Mouse (Mus musculus) midbrain, embryonic 16.5 days (tissue): ENCODE results near the gene Ncoa4. TPM values are rescaled to one million over a fixed set of nuclear protein-coding genes. Genes with fewer than 3 reads are reported as not detected.
A peak's percentile ranks its signal among the peaks of the same experiment; 100 is the strongest.
"Not testable (repeated sequence)": the region's sequence is repeated elsewhere in the genome, so short reads cannot be mapped to it uniquely, and the experiment has no call there.

Experiments used
- ATAC-seq: fragments of 200-750 bp; cut with Nextera tagmentation; 2 replicates; pipeline ENCODE4 v1.8.0; 2017; ENCODE audit warnings: moderate TSS enrichment
- H3K27ac ChIP-seq: fragments of 300-500 bp; sonication (generic); 2 replicates; pipeline ENCODE4 v1.5.1; 2014; ENCODE audit warnings: mild to moderate bottlenecking, low read length, mixed read lengths
- H3K27me3 ChIP-seq: fragments of 300-500 bp; sonication (generic); 2 replicates; pipeline ENCODE4 v1.6.1; 2014; ENCODE audit warnings: low read depth, low read length, mixed read lengths; ENCODE audit not compliant: control insufficient read depth, insufficient read depth
- H3K36me3 ChIP-seq: fragments of 300-500 bp; sonication (generic); 2 replicates; pipeline ENCODE4 v1.6.1; 2014; ENCODE audit warnings: mild to moderate bottlenecking, low read length, moderate library complexity, mixed read lengths; ENCODE audit not compliant: control insufficient read depth, insufficient read depth
- H3K4me1 ChIP-seq: fragments of 300-500 bp; sonication (generic); 2 replicates; pipeline ENCODE4 v1.6.1; 2014; ENCODE audit warnings: mild to moderate bottlenecking, low read length, mixed read lengths; ENCODE audit not compliant: control insufficient read depth, insufficient read depth
- H3K4me2 ChIP-seq: fragments of 300-500 bp; sonication (generic); 2 replicates; pipeline ENCODE4 v1.6.1; 2014; ENCODE audit warnings: mild to moderate bottlenecking, low read length, mixed read lengths
- H3K4me3 ChIP-seq: fragments of 300-500 bp; sonication (generic); 2 replicates; pipeline ENCODE4 v1.5.1; 2014; ENCODE audit warnings: low read depth, mild to moderate bottlenecking, low read length, moderate library complexity, mixed read lengths
- H3K9ac ChIP-seq: fragments of 300-500 bp; sonication (generic); 2 replicates; pipeline ENCODE4 v1.6.1; 2014; ENCODE audit warnings: low read depth, low read length, mixed read lengths
- H3K9me3 ChIP-seq: fragments of 300-500 bp; sonication (generic); replicated peaks from 2 replicates; pipeline ENCODE4 v1.6.1; 2014; ENCODE audit warnings: mild to moderate bottlenecking, low read length, mixed read lengths; ENCODE audit not compliant: control insufficient read depth, poor library complexity, severe bottlenecking
- WGBS: fragments of 180-500 bp; shearing (Covaris S2); extraction: QIAGEN DNeasy Blood & Tissue Kit; methylation state at CpG from one replicate; pipeline ENCODE4 v1.1.7; 2014; 5-methylcytosine and 5-hydroxymethylcytosine counted together
- polyA plus RNA-seq: library from polyadenylated mRNA; unstranded; fragments of >200 nt; fragmentation: Nextera tagmentation; extraction: Ambion mirVana; gene quantifications from 2 replicates; pipeline ENCODE4 v1.2.1, GENCODE M21; 2015

The Ncoa4 gene
- polyA plus RNA-seq, 1 experiment from 2014 or later: 107 TPM

GRCm38 (mm10) chr14:32165278-32166061, 5.8 kb downstream of the Ncoa4 start:
- H3K27me3 ChIP-seq: no peaks in the 10 kb centered on the region
- no peak overlapping the region for H3K27ac ChIP-seq
- H3K9ac ChIP-seq: peak overlapping the region; percentile 73
- no peaks in the 10 kb centered on the region for H3K9me3 ChIP-seq
- ATAC-seq: peak; percentile 39
- H3K36me3 ChIP-seq: no peaks in the 10 kb centered on the region
- WGBS: under 1% methylated on average over 42 of the region's 42 CpGs
- H3K4me2 ChIP-seq: peak overlapping the region; percentile 98
- peak overlapping the region; percentile 51 for H3K4me3 ChIP-seq
- peaks cover 27% of the 10 kb centered on the region for H3K4me1 ChIP-seq

GRCm38 (mm10) chr14:32166062-32166441, 6.4 kb downstream of the Ncoa4 start:
- Histone ChIP-seq H3K4me3 (peak overlapping the region; percentile 51), H3K27ac (no peak overlapping the region), H3K27me3 (no peaks in the 10 kb centered on the region), H3K4me1 (peaks cover 21% of the 10 kb centered on the region), H3K36me3 (no peaks in the 10 kb centered on the region), H3K9me3 (no peaks in the 10 kb centered on the region), H3K4me2 (peak overlapping the region; percentile 98), H3K9ac (no peak overlapping the region; the same call in 1 of the 2 replicates)
- WGBS: 76% methylated on average over 2 of the region's 2 CpGs
- no peak for ATAC-seq

DNA sequence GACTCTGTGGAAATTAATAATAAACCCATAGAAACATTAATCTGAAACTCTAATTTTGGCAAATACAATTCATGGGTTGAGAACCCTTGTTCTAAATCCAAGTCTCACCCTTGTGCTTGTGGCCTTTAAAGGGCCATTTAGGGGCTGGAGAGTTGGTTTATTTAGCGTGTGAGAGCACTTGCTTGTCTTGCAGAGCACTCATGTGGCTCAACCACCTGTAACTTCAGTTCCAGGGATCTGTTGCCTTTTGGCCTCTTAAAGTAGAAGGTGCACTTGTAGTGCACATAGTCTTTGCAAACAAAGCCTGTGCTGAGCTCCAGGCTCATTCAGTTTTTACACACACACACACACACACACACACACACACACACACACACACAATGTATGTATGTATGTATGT, 7.2 kb downstream of the Ncoa4 start:
- WGBS: 88% methylated on average over 1 of the region's 1 CpGs
- no peak overlapping the region for H3K4me3 ChIP-seq
- peaks cover 14% of the 10 kb centered on the region for H3K4me1 ChIP-seq
- no peak overlapping the region for H3K4me2 ChIP-seq
- ATAC-seq: no peak
- H3K9ac ChIP-seq: no peak overlapping the region
- H3K27me3 ChIP-seq: no peaks in the 10 kb centered on the region
- no peaks in the 10 kb centered on the region for H3K9me3 ChIP-seq
- no peak overlapping the region for H3K27ac ChIP-seq
- no peaks in the 10 kb centered on the region for H3K36me3 ChIP-seq

DNA sequence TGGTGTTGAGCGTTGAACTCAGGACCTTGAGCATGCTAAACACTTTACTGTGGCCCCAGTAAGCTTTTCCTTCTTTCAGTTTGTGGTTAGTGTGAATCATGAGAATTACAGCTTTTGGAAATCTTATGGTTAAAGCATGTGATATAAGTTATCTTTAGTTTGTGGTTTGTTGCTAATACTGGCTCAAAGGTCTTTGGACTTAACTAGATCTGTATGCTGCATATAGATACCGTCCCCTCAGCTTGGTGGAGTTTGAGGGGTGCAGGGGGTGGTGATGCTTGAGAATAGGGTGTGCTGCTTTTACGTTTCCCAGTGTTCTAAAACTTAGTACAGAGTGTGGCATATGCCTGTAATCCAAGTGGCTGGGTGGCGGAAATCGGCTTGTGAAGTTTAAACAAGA, 7.7 kb downstream of the Ncoa4 start:
- H3K4me3 ChIP-seq: no peak overlapping the region
- no peak overlapping the region for H3K9ac ChIP-seq
- peaks cover 10% of the 10 kb centered on the region for H3K4me1 ChIP-seq
- ATAC-seq: no peak
- no peaks in the 10 kb centered on the region for H3K27me3 ChIP-seq
- no peak overlapping the region for H3K4me2 ChIP-seq
- H3K27ac ChIP-seq: no peak overlapping the region
- no peaks in the 10 kb centered on the region for H3K9me3 ChIP-seq
- no peaks in the 10 kb centered on the region for H3K36me3 ChIP-seq
- WGBS: 91% methylated on average over 5 of the region's 5 CpGs

- H3K27me3 ChIP-seq: no peaks in the 10 kb centered on the region
- H3K36me3 ChIP-seq: peaks cover 2% of the 10 kb centered on the region
- peaks cover 10% of the 10 kb centered on the region for H3K4me1 ChIP-seq
- H3K4me2 ChIP-seq: no peak overlapping the region
- no peak overlapping the region for H3K27ac ChIP-seq
- ATAC-seq: no peak
- no peak overlapping the region for H3K4me3 ChIP-seq
- H3K9ac ChIP-seq: no peak overlapping the region
- 74% methylated on average over 3 of the region's 3 CpGs for WGBS
- no peaks in the 10 kb centered on the region for H3K9me3 ChIP-seq
Observed at GRCm38 (mm10) chr14:32168653-32169231, 9.1 kb downstream of the Ncoa4 start.

DNA sequence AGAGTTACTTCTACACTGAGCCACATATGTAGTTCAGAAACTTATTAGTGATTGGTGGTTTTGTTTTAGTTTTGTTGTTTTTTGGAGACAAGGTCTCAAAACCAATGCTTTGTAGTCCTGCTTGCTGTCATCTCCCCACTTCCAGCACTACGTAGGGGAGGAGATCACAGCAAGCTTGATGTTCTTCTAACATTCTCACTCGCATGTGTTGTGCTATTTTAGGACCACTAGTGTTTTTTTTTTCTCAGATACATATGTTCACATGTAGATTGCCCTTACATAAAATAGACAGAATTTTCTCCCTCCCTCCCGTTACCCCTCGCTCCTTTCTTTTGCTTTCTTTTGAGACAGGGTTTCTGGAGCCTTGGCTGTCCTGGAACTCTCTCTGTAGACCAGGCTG, 10.5 kb downstream of the Ncoa4 start:
- H3K9me3 ChIP-seq: no peaks in the 10 kb centered on the region
- H3K27ac ChIP-seq: no peak overlapping the region
- H3K27me3 ChIP-seq: no peaks in the 10 kb centered on the region
- H3K9ac ChIP-seq: no peak overlapping the region
- no peak for ATAC-seq
- peaks cover 7% of the 10 kb centered on the region for H3K36me3 ChIP-seq
- WGBS: 94% methylated on average over 4 of the region's 4 CpGs
- H3K4me1 ChIP-seq: peaks cover 9% of the 10 kb centered on the region
- no peak overlapping the region for H3K4me2 ChIP-seq
- H3K4me3 ChIP-seq: no peak overlapping the region

GRCm38 (mm10) chr14:32175310-32175709, 15.6 kb downstream of the Ncoa4 start:
- Histone ChIP-seq H3K9me3 (no peaks in the 10 kb centered on the region), H3K27me3 (no peaks in the 10 kb centered on the region), H3K27ac (no peak overlapping the region), H3K4me1 (no peaks in the 10 kb centered on the region), H3K4me2 (no peak overlapping the region), H3K9ac (no peak overlapping the region), H3K36me3 (peaks cover 17% of the 10 kb centered on the region), H3K4me3 (no peak overlapping the region)
- ATAC-seq: no peak
- WGBS: 88% methylated on average over 2 of the region's 2 CpGs

DNA sequence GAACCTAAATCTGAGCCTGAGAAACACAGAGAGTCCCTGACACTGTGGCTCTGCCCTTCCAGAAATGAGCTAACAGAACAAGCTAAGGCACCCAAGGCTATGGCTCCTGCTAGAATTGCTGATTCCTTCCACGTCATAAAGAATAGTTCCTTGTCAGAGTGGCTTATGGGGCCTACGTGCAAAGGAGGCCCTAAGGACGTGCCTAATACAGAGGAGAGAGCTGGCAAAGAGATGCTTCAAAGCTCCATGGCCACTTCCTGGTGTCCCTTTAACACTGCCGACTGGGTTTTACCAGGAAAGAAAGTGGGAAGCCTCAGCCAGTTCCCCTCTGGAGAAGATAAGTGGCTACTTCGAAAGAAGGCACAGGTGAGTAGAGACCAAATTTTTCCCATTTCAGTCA, 16.9 kb downstream of the Ncoa4 start:
- H3K4me3 ChIP-seq, H3K27ac ChIP-seq, H3K4me1 ChIP-seq, H3K4me2 ChIP-seq, H3K9ac ChIP-seq, H3K9me3 ChIP-seq, H3K27me3 ChIP-seq, ATAC-seq: not testable (repeated sequence)
- WGBS: 87% methylated on average over 4 of the region's 5 CpGs
- peaks cover 23% of the 10 kb centered on the region for H3K36me3 ChIP-seq

- Histone ChIP-seq H3K9ac (no peak overlapping the region), H3K36me3 (peaks cover 25% of the 10 kb centered on the region), H3K4me3 (no peak overlapping the region), H3K9me3 (no peaks in the 10 kb centered on the region), H3K4me1 (no peaks in the 10 kb centered on the region), H3K27ac (no peak overlapping the region), H3K27me3 (no peaks in the 10 kb centered on the region), H3K4me2 (no peak overlapping the region)
- WGBS: 94% methylated on average over 10 of the region's 10 CpGs
- no peak for ATAC-seq
Observed at GRCm38 (mm10) chr14:32179393-32180195, 19.9 kb downstream of the Ncoa4 start.
